Mouse (Mus musculus) cerebellum, adult 9-10 months (tissue): Measurements from ENCODE around the gene Spata20.

Experiments
- DNase-seq: peaks from one replicate; pipeline ENCODE4 v3.0.0; 2022

Gene Spata20

GRCm38 (mm10) chr11:94486001-94486400, at the start of gene Spata20:
Gene Spata20 (minus strand): TSS chr11:94486179.
- DNase-seq, result peak; percentile 94

GRCm38 (mm10) chr11:94533171-94533570, 47.2 kb upstream of the Spata20 start:
- DNase-seq, result no peak

- DNase-seq, result no peak
These were observed 42.9 kb upstream of the Spata20 start for GRCm38 (mm10) chr11:94528879-94529278.

- DNase-seq, result no peak
These were observed 40.3 kb upstream of the Spata20 start for GRCm38 (mm10) chr11:94526171-94526879.

GRCm38 (mm10) chr11:94521219-94521843, 35.4 kb upstream of the Spata20 start, which contains the start of gene Mycbpap:
Gene Mycbpap (minus strand): TSS chr11:94521742.
- DNase-seq, result peak; percentile 78

GRCm38 (mm10) chr11:94513452-94513851, 27.5 kb upstream of the Spata20 start:
- no peak for DNase-seq

- no peak for DNase-seq
These were observed 23.0 kb upstream of the Spata20 start for GRCm38 (mm10) chr11:94508976-94509375.

GRCm38 (mm10) chr11:94501482-94501881, 15.5 kb upstream of the Spata20 start:
- DNase-seq, result no peak

GRCm38 (mm10) chr11:94500362-94500761, 14.4 kb upstream of the Spata20 start:
- no peak for DNase-seq

- DNase-seq, result peak; percentile 65
These were observed 13.7 kb upstream of the Spata20 start, which contains the start of gene Epn3 for GRCm38 (mm10) chr11:94499661-94500152. Gene Epn3 (minus strand): TSS chr11:94499974.

GRCm38 (mm10) chr11:94499035-94499434, 13.1 kb upstream of the Spata20 start:
- DNase-seq, result peak; percentile 93

GRCm38 (mm10) chr11:94498093-94498996, 12.4 kb upstream of the Spata20 start:
- peak; percentile 81 for DNase-seq

- DNase-seq, result no peak
These were observed 9.4 kb upstream of the Spata20 start for GRCm38 (mm10) chr11:94495415-94495814.

- peak; percentile 17 for DNase-seq
These were observed 5.7 kb upstream of the Spata20 start for GRCm38 (mm10) chr11:94491749-94492099.

- peak; percentile 36 for DNase-seq
These were observed 5.2 kb upstream of the Spata20 start for GRCm38 (mm10) chr11:94491035-94491748.

- DNase-seq, result peak; percentile 18
These were observed 3.8 kb upstream of the Spata20 start for GRCm38 (mm10) chr11:94489745-94490144.

- peak; percentile 42 for DNase-seq
These were observed 3.0 kb upstream of the Spata20 start for GRCm38 (mm10) chr11:94488767-94489533.

GRCm38 (mm10) chr11:94485223-94485622, 756 bp downstream of the Spata20 start:
- peak; percentile 58 for DNase-seq

GRCm38 (mm10) chr11:94484636-94485035, 1.3 kb downstream of the Spata20 start:
- peak; percentile 54 for DNase-seq

- DNase-seq, result peak; percentile 71
These were observed 2.1 kb downstream of the Spata20 start for GRCm38 (mm10) chr11:94483921-94484320.

- DNase-seq, result peak; percentile 91
These were observed 2.5 kb downstream of the Spata20 start for GRCm38 (mm10) chr11:94483436-94483835.

- peak; percentile 58 for DNase-seq
These were observed 3.2 kb downstream of the Spata20 start for GRCm38 (mm10) chr11:94482738-94483137.
